Mouse (Mus musculus): ENCODE measurements at regions not wholly inside any gene's neighbourhood (a gene's known extent, or its start where the extent isn't known, plus 50 kb on each side); places are given as distances from the start of the nearest gene placed in this dataset.

DNA sequence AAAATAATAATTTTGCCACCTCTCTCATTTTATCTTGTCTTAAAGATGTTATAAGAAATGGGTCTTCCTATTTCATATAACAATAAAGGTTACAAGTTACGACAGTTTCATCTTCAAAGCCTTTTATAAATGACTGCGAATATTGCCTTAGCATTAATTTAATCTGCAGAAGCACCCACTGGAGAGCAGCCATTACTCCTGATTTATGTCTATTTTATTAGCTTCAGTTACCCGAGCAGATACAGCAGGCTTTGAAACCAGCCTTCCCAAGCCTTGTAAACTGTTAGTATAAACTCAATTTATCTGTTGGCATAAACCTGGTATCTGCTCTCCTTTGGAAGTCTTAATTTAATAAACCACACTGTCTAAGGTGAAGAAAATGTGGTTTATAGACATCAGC is 2851.6 kb upstream of the Gm6569 start:
- Histone ChIP-seq H3K4me3 (replicated peaks; ENCODE audit: low read depth, low read length) (no peak overlapping the region), H3K36me3 (ENCODE audit: insufficient read depth, low read length) (no peaks in the 10 kb centered on the region), H3K4me1 (replicated peaks; ENCODE audit: insufficient read depth, low read length) (no peaks in the 10 kb centered on the region), H3K27ac (no peak overlapping the region), H3K27me3 (ENCODE audit: insufficient read depth, low read length) (no peaks in the 10 kb centered on the region), H3K9ac (ENCODE audit: low read depth, low read length) (no peak overlapping the region), H3K4me2 (ENCODE audit: low read length) (no peak overlapping the region), H3K9me3 (replicated peaks; ENCODE audit: low read length) (no peaks in the 10 kb centered on the region)
- TF ChIP-seq CTCF (IDR thresholded peaks at IDR 0.05; ENCODE audit: low read depth): no peak
- WGBS: 32% methylated on average over 3 of the region's 3 CpGs
- ATAC-seq (replicated peaks; ENCODE audit: low FRiP score, low read depth): no peak
- peak; percentile 2 for DNase-seq (ENCODE audit: low spot score)

DNA sequence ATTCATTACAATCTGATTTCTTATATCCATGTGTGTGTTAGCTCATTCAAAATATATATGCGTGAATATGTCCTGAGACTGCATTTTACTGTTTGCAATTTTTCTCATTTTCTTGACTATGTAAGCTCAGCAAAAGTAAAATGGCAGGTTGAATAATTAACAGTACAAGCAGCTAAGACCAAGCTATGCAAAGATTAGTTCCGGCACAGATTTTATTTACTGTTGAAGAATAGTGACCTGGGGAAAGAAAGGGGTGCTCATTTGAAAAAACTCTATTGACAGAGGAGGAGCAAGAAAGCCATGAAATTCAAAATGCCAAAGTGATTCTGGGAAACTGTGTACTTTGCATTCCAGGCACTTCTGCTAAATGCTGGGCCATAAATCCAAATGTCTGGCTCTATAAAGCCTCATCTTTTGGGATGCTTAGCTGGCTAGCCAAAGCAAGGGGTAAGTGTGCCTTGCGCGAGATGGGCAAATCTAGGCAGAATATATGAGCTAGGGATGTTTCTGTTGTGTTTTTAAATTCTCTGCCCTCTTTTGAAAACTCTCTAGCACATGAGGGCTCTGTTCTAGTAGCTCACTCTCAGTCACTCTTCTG is 2846.3 kb upstream of the Gm6569 start:
- 83% methylated on average over 4 of the region's 4 CpGs for WGBS
- no peaks in the 10 kb centered on the region for H3K9me3 ChIP-seq (replicated peaks; ENCODE audit: low read length)
- H3K4me1 ChIP-seq (replicated peaks; ENCODE audit: insufficient read depth, low read length): no peaks in the 10 kb centered on the region
- no peaks in the 10 kb centered on the region for H3K36me3 ChIP-seq (ENCODE audit: insufficient read depth, low read length)
- no peak overlapping the region for H3K4me2 ChIP-seq (ENCODE audit: low read length)
- DNase-seq (ENCODE audit: low spot score) (no peak), ATAC-seq (replicated peaks; ENCODE audit: low FRiP score, low read depth) (no peak)
- no peak overlapping the region for H3K9ac ChIP-seq (ENCODE audit: low read depth, low read length)
- H3K27ac ChIP-seq: no peak overlapping the region
- TF ChIP-seq CTCF (IDR thresholded peaks at IDR 0.05; ENCODE audit: low read depth): no peak
- no peak overlapping the region for H3K4me3 ChIP-seq (replicated peaks; ENCODE audit: low read depth, low read length)
- H3K27me3 ChIP-seq (ENCODE audit: insufficient read depth, low read length): no peaks in the 10 kb centered on the region

DNA sequence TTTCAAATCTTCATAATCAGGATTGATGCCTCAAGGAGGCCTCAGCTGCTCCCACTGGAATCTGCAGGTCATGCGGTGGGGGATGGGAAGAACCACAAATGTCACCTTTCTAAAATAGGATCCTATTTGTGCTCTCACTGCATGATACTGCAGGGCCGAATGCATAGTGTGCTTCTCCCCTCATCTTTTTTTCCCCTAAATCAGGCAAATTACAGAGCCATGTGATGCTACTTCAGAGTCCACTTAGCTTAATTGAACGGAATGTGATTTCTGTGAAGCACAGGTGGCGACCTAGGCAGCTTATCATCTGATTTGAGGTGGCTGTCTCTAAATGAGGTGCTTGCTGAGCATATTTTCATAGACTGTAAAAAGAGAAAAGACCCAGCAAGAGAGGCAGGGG is 2841.0 kb upstream of the Gm6569 start:
- H3K27ac ChIP-seq: no peak overlapping the region
- no peak overlapping the region for H3K4me2 ChIP-seq (ENCODE audit: low read length)
- 78% methylated on average over 4 of the region's 4 CpGs for WGBS
- TF ChIP-seq CTCF (IDR thresholded peaks at IDR 0.05; ENCODE audit: low read depth): no peak
- no peak overlapping the region for H3K4me3 ChIP-seq (replicated peaks; ENCODE audit: low read depth, low read length)
- H3K36me3 ChIP-seq (ENCODE audit: insufficient read depth, low read length): no peaks in the 10 kb centered on the region
- DNase-seq (ENCODE audit: low spot score) (no peak), ATAC-seq (replicated peaks; ENCODE audit: low FRiP score, low read depth) (no peak)
- no peak overlapping the region for H3K9ac ChIP-seq (ENCODE audit: low read depth, low read length)
- no peaks in the 10 kb centered on the region for H3K9me3 ChIP-seq (replicated peaks; ENCODE audit: low read length)
- H3K4me1 ChIP-seq (replicated peaks; ENCODE audit: insufficient read depth, low read length): no peaks in the 10 kb centered on the region
- no peaks in the 10 kb centered on the region for H3K27me3 ChIP-seq (ENCODE audit: insufficient read depth, low read length)

DNA sequence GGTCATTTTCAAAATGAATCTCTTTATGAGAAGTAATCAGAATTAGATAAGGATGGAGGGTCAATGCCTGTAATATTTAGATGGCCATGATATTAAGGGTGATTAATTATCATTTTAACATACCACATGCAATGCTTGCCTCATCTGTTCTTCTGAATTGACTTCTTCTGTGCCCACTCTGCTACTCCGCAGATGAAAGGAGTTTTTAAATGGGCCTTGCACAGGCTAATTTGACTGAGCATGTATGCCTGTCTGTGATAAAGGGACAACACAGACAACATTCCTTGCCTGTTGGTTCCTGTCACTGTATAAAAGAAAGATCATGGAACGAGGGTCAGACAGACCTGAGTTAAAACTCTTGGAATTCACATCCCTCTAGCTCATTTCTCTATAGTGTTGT is 2824.0 kb upstream of the Gm6569 start:
- Histone ChIP-seq H3K36me3 (ENCODE audit: insufficient read depth, low read length) (no peaks in the 10 kb centered on the region), H3K27ac (no peak overlapping the region), H3K4me1 (replicated peaks; ENCODE audit: insufficient read depth, low read length) (no peaks in the 10 kb centered on the region), H3K4me2 (ENCODE audit: low read length) (no peak overlapping the region), H3K4me3 (replicated peaks; ENCODE audit: low read depth, low read length) (no peak overlapping the region), H3K27me3 (ENCODE audit: insufficient read depth, low read length) (no peaks in the 10 kb centered on the region), H3K9ac (ENCODE audit: low read depth, low read length) (no peak overlapping the region), H3K9me3 (replicated peaks; ENCODE audit: low read length) (no peaks in the 10 kb centered on the region)
- DNase-seq (ENCODE audit: low spot score) (no peak), ATAC-seq (replicated peaks; ENCODE audit: low FRiP score, low read depth) (no peak)
- TF ChIP-seq CTCF (IDR thresholded peaks at IDR 0.05; ENCODE audit: low read depth): no peak
- 74% methylated on average over 2 of the region's 2 CpGs for WGBS

DNA sequence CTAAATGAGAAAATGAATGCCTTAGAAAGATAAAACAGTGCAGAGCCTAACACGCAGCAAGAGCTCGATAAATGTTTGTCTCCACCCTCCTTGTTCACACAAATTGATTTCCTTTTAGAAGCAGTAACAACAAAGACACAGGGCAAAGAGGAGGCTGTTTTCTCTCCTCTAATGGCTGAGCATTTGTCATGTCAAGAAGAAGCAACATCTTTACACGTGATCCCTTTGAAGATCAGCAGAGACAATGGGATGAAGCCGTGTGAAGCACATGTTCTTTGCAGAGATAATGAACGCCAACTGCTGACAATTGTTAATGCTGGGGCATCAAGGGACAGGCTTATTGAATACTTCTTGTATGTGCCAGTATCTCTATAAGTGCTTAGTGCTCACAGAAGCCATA is 2823.6 kb upstream of the Gm6569 start:
- Histone ChIP-seq H3K9ac (ENCODE audit: low read depth, low read length) (no peak overlapping the region), H3K36me3 (ENCODE audit: insufficient read depth, low read length) (no peaks in the 10 kb centered on the region), H3K4me1 (replicated peaks; ENCODE audit: insufficient read depth, low read length) (no peaks in the 10 kb centered on the region), H3K9me3 (replicated peaks; ENCODE audit: low read length) (no peaks in the 10 kb centered on the region), H3K4me3 (replicated peaks; ENCODE audit: low read depth, low read length) (no peak overlapping the region), H3K4me2 (ENCODE audit: low read length) (no peak overlapping the region), H3K27ac (no peak overlapping the region), H3K27me3 (ENCODE audit: insufficient read depth, low read length) (no peaks in the 10 kb centered on the region)
- no peak for TF ChIP-seq CTCF (IDR thresholded peaks at IDR 0.05; ENCODE audit: low read depth)
- ATAC-seq (replicated peaks; ENCODE audit: low FRiP score, low read depth) (no peak), DNase-seq (ENCODE audit: low spot score) (no peak)
- WGBS: 49% methylated on average over 5 of the region's 5 CpGs

DNA sequence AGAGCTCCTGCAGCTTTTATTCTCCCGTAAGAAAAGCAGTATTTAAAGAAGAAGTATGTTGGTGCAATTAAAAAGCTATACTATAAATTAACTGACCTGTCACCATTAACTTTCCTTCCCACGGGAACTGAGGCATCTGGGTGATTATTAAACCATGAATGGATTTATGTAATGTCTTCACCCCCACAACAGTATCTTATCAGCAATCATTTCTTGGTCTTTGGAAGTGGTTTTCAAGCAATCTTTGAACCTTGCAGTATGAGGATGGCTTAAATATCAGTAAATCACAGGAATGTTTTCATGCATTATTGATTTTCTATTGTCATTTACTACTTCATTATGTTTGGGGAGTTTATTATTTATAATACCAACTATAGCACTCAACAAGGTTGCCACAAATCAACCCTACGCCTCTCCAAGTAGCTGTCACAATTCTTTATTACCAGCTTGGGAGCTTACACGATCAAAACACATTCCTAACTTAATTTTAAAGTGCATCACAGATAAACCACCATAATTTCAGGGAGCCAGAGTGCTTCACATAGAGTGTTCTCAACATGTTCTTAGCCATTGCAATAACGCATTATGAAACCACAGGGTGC is 2780.0 kb upstream of the Gm6569 start:
- no peaks in the 10 kb centered on the region for H3K27me3 ChIP-seq (ENCODE audit: insufficient read depth, low read length)
- no peaks in the 10 kb centered on the region for H3K9me3 ChIP-seq (replicated peaks; ENCODE audit: low read length)
- TF ChIP-seq CTCF (IDR thresholded peaks at IDR 0.05; ENCODE audit: low read depth): no peak
- WGBS: 35% methylated on average over 5 of the region's 5 CpGs
- H3K27ac ChIP-seq: no peak overlapping the region
- DNase-seq (ENCODE audit: low spot score) (no peak), ATAC-seq (replicated peaks; ENCODE audit: low FRiP score, low read depth) (no peak)
- H3K4me2 ChIP-seq (ENCODE audit: low read length): no peak overlapping the region
- H3K4me1 ChIP-seq (replicated peaks; ENCODE audit: insufficient read depth, low read length): no peaks in the 10 kb centered on the region
- no peak overlapping the region for H3K9ac ChIP-seq (ENCODE audit: low read depth, low read length)
- H3K36me3 ChIP-seq (ENCODE audit: insufficient read depth, low read length): no peaks in the 10 kb centered on the region
- no peak overlapping the region for H3K4me3 ChIP-seq (replicated peaks; ENCODE audit: low read depth, low read length)

All from kidney, postnatal 0 days (tissue).